Mouse (Mus musculus) kidney, adult 2 months (tissue): Measurements from ENCODE around the gene Sgtb. TPM values are rescaled to one million over a fixed set of nuclear protein-coding genes. Genes with fewer than 3 reads are reported as not detected.

Experiments used
- DNase-seq: peaks from one replicate; pipeline ENCODE4 v3.0.0; 2021
- H3K27ac ChIP-seq: fragments of 200-500 bp; 2 replicates; pipeline ENCODE4 v1.5.1; 2012; ENCODE audit warnings: low read depth, low read length, control low read depth, inconsistent platforms; ENCODE audit not compliant: insufficient read depth
- H3K27me3 ChIP-seq: fragments of 200-500 bp; replicated peaks from 2 replicates; pipeline ENCODE4 v1.6.1; 2012; ENCODE audit warnings: mild to moderate bottlenecking, moderate library complexity, low read length, inconsistent platforms; ENCODE audit not compliant: control insufficient read depth, insufficient read depth
- H3K36me3 ChIP-seq: fragments of 200-500 bp; 2 replicates; pipeline ENCODE4 v1.6.1; 2012; ENCODE audit warnings: mild to moderate bottlenecking, moderate library complexity, low read length, inconsistent platforms; ENCODE audit not compliant: control insufficient read depth, insufficient read depth
- H3K4me1 ChIP-seq: fragments of 200-500 bp; 2 replicates; pipeline ENCODE4 v1.6.1; 2011; ENCODE audit warnings: low read length; ENCODE audit not compliant: control insufficient read depth, insufficient read depth
- H3K4me3 ChIP-seq: fragments of 200-500 bp; 2 replicates; pipeline ENCODE4 v1.5.1; 2011; ENCODE audit warnings: mild to moderate bottlenecking, low read depth, low read length, control low read depth; ENCODE audit not compliant: insufficient read depth
- CTCF ChIP-seq: fragments of 200-500 bp; conservative IDR thresholded peaks from 2 replicates; pipeline ENCODE4 v1.5.1; 2011; ENCODE audit warnings: low read depth, mild to moderate bottlenecking, control low read depth, low read length, moderate library complexity, mixed read lengths; ENCODE audit not compliant: insufficient read depth, insufficient read length
- POLR2A ChIP-seq: fragments of 200-500 bp; IDR thresholded peaks from one replicate; pipeline ENCODE4 v1.6.1; 2011; ENCODE audit warnings: low read depth, low read length, control low read depth
- WGBS: fragments of 180-500 bp; shearing (Covaris S2); methylation state at CpG from one replicate; pipeline ENCODE4 v1.1.7; 2018; 5-methylcytosine and 5-hydroxymethylcytosine counted together
- polyA plus RNA-seq: library from polyadenylated mRNA; depleted of rRNA; stranded (reverse); fragments of >200 nt; gene quantifications from 2 replicates; pipeline ENCODE4 v1.2.3, GENCODE M21; 2012

Sgtb gene
- polyA plus RNA-seq, 1 experiment, result 1.3 TPM

DNA sequence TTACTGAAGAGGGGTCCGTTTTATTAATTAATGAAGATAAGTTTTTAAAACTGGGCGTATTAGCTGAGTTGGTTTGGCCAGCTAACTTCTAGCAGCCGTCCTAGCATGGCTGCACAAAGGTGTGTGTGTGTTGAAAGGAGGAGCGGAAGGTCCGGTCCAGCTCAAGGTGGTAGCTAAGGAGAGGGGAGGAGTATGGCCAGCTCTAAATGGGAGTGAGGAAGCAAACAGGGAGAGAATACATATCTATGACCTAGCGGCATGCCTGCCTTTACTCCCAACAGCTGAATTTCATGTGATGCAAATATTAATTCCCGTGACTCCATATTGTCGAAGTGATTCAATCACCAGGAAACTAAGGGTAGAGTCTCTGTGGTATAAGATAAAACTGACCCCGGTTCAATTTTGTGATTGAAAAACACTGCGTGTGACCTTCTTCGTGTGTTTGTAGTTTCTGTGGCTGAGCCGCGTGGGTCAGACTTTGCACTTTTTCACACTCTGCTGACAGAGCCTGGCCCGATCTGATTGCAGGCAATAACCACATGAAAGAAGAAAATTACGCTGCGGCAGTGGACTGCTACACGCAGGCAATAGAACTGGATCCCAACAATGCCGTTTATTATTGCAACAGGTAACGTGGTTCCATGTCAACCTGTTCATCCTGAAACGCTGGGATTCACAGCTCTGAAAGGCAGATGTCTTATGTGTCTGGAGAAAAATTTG, 14.3 kb downstream of the Sgtb start:
- TF ChIP-seq CTCF, result no peak
- no peak for TF ChIP-seq POLR2A
- no peak overlapping the region for H3K4me3 ChIP-seq
- no peaks in the 10 kb centered on the region for H3K27me3 ChIP-seq
- 63% methylated on average over 20 of the region's 20 CpGs for WGBS
- H3K36me3 ChIP-seq, result no peaks in the 10 kb centered on the region
- no peaks in the 10 kb centered on the region for H3K4me1 ChIP-seq
- DNase-seq, result peak; percentile 43
- H3K27ac ChIP-seq, result no peak overlapping the region

DNA sequence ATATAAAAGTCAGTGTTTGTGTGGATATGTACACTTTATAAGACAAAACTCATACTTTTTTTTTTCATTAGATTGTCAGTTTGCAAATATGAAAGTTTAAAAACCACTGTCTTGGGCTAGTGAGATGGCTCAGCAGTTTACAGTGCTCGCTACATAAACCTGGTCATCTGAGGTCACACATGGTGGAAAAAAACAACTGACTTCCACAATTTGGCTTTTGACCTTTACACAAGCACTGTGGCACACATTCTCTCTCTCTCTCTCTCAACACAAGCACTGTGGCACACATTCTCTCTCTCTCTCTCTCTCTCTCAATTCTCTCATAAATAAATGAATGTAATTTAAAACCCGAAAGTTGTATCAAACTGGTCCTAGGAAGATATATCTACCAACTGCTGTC, 23.0 kb downstream of the Sgtb start:
- TF ChIP-seq POLR2A, result no peak
- no peak for TF ChIP-seq CTCF
- H3K4me1 ChIP-seq, result peaks cover 2% of the 10 kb centered on the region; the same call in 1 of the 2 replicates
- H3K4me3 ChIP-seq, result no peak overlapping the region
- no peak overlapping the region for H3K27ac ChIP-seq
- DNase-seq, result no peak
- H3K36me3 ChIP-seq, result no peaks in the 10 kb centered on the region
- 78% methylated on average over 2 of the region's 2 CpGs for WGBS
- H3K27me3 ChIP-seq, result no peaks in the 10 kb centered on the region

DNA sequence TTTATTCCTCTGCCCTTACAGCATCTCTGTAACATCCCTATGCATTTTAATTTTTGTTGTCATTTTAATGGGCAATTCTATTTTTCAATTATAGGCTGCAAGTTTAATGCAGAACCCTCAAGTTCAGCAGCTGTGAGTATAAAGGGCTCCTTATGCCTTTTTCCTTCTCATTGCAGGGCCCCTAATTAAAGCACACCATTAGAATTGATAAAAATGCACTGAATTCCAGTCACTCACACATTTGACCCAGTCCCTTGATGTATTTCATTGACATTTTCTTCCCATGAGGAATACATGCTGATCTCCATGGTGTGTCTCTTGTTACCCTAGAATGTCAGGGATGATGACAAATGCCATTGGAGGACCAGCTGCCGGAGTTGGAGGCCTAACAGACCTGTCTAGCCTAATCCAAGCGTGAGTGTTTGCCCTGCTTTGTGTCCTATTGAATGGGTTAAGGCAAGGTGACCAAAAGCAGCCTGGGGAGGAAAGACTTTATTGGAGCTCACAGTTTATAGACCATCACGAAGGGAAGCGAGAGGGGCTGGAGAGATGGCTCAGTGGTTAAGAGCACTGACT, 25.1 kb downstream of the Sgtb start:
- H3K36me3 ChIP-seq, result no peaks in the 10 kb centered on the region
- H3K4me3 ChIP-seq, result no peak overlapping the region
- peaks cover 2% of the 10 kb centered on the region; the same call in 1 of the 2 replicates for H3K4me1 ChIP-seq
- DNase-seq, result no peak
- TF ChIP-seq POLR2A (no peak), CTCF (no peak)
- H3K27ac ChIP-seq, result no peak overlapping the region
- no peaks in the 10 kb centered on the region for H3K27me3 ChIP-seq
- WGBS, result 93% methylated on average over 4 of the region's 4 CpGs

DNA sequence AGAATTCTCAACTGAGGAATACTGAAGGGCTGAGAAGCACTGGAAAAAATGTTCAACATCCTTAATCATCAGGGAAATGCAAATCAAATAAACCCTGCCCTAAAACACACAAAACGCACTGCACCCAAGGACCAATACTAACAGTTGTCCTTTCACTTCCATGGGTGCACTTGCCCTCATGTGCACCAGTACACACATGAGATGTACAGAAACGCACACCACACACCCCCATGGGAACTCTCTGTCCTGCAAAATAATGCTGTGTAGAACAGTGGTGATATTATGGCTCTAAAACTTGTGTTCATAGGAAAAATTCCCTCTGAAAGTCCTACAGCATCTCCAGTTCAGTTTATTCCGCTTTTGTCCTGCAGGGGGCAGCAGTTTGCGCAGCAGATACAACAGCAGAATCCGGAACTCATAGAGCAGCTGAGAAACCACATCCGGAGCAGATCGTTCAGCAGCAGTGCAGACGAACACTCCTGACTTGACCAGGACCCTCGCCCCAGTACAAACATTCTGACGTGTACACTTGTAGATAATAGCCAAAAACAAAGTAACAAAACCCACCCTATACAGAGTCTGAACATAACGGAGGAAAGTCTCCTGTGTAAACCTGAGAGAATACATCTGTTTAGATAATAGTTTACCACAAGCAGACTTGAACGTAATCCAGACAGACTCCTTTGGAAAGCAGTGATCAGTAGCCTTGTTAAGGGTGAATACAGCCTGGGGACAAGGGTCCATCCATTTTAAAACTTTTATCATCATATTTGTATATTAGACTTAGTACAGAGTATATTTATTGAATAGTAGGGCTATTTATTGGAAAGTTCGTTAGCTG, 30.0 kb downstream of the Sgtb start:
- Histone ChIP-seq H3K4me1 (no peaks in the 10 kb centered on the region), H3K27me3 (no peaks in the 10 kb centered on the region), H3K36me3 (peaks cover 2% of the 10 kb centered on the region; the same call in 1 of the 2 replicates), H3K27ac (no peak overlapping the region), H3K4me3 (no peak overlapping the region)
- 43% methylated on average over 13 of the region's 13 CpGs for WGBS
- TF ChIP-seq CTCF (peak; percentile 81), POLR2A (no peak)
- DNase-seq, result peak; percentile 83

DNA sequence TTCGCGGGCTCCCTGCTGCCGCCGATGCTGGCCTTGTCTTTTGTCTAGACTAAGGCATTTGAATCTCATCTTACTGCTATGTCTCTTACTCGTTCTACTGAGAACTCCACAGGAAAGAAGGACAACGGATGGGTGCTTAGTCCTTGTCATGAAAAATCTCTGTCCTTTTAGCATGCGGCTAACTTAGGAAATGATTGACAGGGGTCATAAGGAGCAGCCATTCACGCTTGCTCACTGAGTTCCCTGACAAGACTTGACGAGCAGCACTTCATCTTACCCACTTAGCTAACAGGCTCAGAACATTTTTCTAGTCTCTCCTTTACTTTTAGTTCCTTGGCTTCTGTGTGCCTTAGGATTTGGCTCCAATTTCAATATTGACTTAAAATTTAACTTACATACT, 35.3 kb downstream of the Sgtb start:
- 66% methylated on average over 9 of the region's 9 CpGs for WGBS
- TF ChIP-seq POLR2A (no peak), CTCF (no peak)
- Histone ChIP-seq H3K27me3 (no peaks in the 10 kb centered on the region), H3K27ac (no peak overlapping the region), H3K36me3 (peaks cover 5% of the 10 kb centered on the region), H3K4me1 (no peaks in the 10 kb centered on the region), H3K4me3 (no peak overlapping the region)
- DNase-seq, result peak; percentile 66

DNA sequence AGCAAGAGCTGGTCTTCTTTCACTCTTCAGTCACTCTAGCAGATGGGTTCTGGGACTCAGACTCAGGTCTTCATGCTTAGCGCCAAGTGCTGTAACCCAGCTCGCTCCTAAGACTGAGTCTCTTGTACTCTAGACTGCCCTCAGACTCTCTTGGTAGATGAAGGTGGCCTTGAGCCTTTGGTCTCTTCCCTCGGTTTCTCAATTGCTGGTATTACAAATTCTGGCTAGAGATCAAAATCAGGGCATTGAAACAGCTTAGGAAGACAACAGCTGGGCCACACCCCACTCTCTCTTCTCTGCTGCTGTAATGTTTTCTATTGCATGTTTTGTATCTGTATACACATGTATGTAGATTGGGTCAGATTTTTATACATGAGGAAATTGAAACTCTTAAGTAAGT, 36.1 kb downstream of the Sgtb start:
- H3K36me3 ChIP-seq, result peaks cover 5% of the 10 kb centered on the region
- no peak overlapping the region for H3K4me3 ChIP-seq
- no peak overlapping the region for H3K27ac ChIP-seq
- H3K27me3 ChIP-seq, result no peaks in the 10 kb centered on the region
- TF ChIP-seq CTCF, result no peak
- TF ChIP-seq POLR2A, result no peak
- peak; percentile 22 for DNase-seq
- H3K4me1 ChIP-seq, result no peaks in the 10 kb centered on the region
- WGBS, result 81% methylated on average over 3 of the region's 3 CpGs

DNA sequence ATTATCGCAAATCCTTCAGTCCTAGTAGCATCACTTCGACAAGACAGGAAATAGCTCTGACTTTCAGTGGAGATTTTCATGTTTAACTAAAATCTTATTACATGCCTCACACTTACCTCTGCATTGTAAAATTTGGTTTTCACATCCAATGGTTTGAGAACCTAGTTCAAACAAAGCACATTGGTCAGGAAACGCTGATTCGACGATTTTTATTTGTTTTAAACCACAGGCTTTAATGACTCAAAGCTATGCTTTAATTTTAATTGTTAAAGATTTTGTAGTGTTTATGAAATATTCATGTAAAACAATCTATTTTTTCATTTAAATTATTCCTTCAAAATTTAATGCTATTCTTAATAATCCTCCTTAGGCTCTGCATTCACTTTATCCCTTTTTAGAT, 44.6 kb downstream of the Sgtb start:
- Histone ChIP-seq H3K4me3 (no peak overlapping the region), H3K4me1 (no peaks in the 10 kb centered on the region), H3K36me3 (peaks cover 7% of the 10 kb centered on the region), H3K27ac (no peak overlapping the region), H3K27me3 (no peaks in the 10 kb centered on the region)
- DNase-seq, result no peak
- WGBS, result 92% methylated on average over 5 of the region's 5 CpGs
- TF ChIP-seq POLR2A (no peak), CTCF (no peak)
